Mouse (Mus musculus): Measurements from ENCODE around the gene Ccnf. TPM values are rescaled to one million over a fixed set of nuclear protein-coding genes. Genes with fewer than 3 reads are reported as not detected.

The Ccnf gene
- polyA plus RNA-seq, 1 experiment from 2014 or later = 7.0 TPM

- no peak overlapping the region for H3K4me2 ChIP-seq (ENCODE audit: low read depth, low read length)
- H3K36me3 ChIP-seq (ENCODE audit: control insufficient read depth, insufficient read depth, low read length) = peaks cover 4% of the 10 kb centered on the region
- no peaks in the 10 kb centered on the region for H3K9me3 ChIP-seq (ENCODE audit: control insufficient read depth, low read length)
- no peak for ATAC-seq (ENCODE audit: low read depth)
- no peaks in the 10 kb centered on the region for H3K27me3 ChIP-seq (ENCODE audit: control insufficient read depth, insufficient read depth, low read length)
- H3K4me3 ChIP-seq (ENCODE audit: low read depth, low read length) = no peak overlapping the region
- no peak overlapping the region for H3K9ac ChIP-seq (replicated peaks; ENCODE audit: low read depth, low read length)
- no peaks in the 10 kb centered on the region for H3K4me1 ChIP-seq (ENCODE audit: control insufficient read depth, insufficient read depth, low read length)
- H3K27ac ChIP-seq (ENCODE audit: low read depth, low read length) = no peak overlapping the region
- 89% methylated on average over 2 of the region's 2 CpGs for WGBS
Measured at GRCm38 (mm10) chr17:24190934-24191333, 60.4 kb downstream of the Ccnf start.

- WGBS = 80% methylated on average over 3 of the region's 3 CpGs
- H3K9ac ChIP-seq (replicated peaks; ENCODE audit: low read depth, low read length) = no peak overlapping the region
- H3K27me3 ChIP-seq (ENCODE audit: control insufficient read depth, insufficient read depth, low read length) = no peaks in the 10 kb centered on the region
- H3K9me3 ChIP-seq (ENCODE audit: control insufficient read depth, low read length) = no peaks in the 10 kb centered on the region
- H3K4me3 ChIP-seq (ENCODE audit: low read depth, low read length) = no peak overlapping the region
- ATAC-seq (ENCODE audit: low read depth) = no peak
- H3K27ac ChIP-seq (ENCODE audit: low read depth, low read length) = no peak overlapping the region
- peaks cover 6% of the 10 kb centered on the region for H3K4me1 ChIP-seq (ENCODE audit: control insufficient read depth, insufficient read depth, low read length)
- no peaks in the 10 kb centered on the region for H3K36me3 ChIP-seq (ENCODE audit: control insufficient read depth, insufficient read depth, low read length)
- no peak overlapping the region for H3K4me2 ChIP-seq (ENCODE audit: low read depth, low read length)
Measured at GRCm38 (mm10) chr17:24174259-24174658, 77.0 kb downstream of the Ccnf start.

GRCm38 (mm10) chr17:24173423-24173822 lies 77.9 kb downstream of the Ccnf start:
- no peaks in the 10 kb centered on the region for H3K27me3 ChIP-seq (ENCODE audit: control insufficient read depth, insufficient read depth, low read length)
- ATAC-seq (ENCODE audit: low read depth) = no peak
- H3K4me2 ChIP-seq (ENCODE audit: low read depth, low read length) = no peak overlapping the region
- H3K4me3 ChIP-seq (ENCODE audit: low read depth, low read length) = no peak overlapping the region
- H3K27ac ChIP-seq (ENCODE audit: low read depth, low read length) = no peak overlapping the region
- H3K9ac ChIP-seq (replicated peaks; ENCODE audit: low read depth, low read length) = no peak overlapping the region
- H3K36me3 ChIP-seq (ENCODE audit: control insufficient read depth, insufficient read depth, low read length) = no peaks in the 10 kb centered on the region
- 11% methylated on average over 3 of the region's 3 CpGs for WGBS
- peaks cover 6% of the 10 kb centered on the region for H3K4me1 ChIP-seq (ENCODE audit: control insufficient read depth, insufficient read depth, low read length)
- H3K9me3 ChIP-seq (ENCODE audit: control insufficient read depth, low read length) = no peaks in the 10 kb centered on the region

Small RNAs within 50 kb of the gene (microRNA-seq; reads per million reads assigned to microRNA genes)
- gene Mir5134 = 1.1 reads per million
- not detected for gene Mir6965

Other genes starting within 250 kb of the Ccnf start
- 0.16 and 0.21 TPM in 2 replicates for gene Prss27, start 213.3 kb downstream of the Ccnf start, polyA plus RNA-seq (2014; fragmentation: Nextera tagmentation; extraction: Ambion mirVana)
- 70.3 and 79.2 TPM in 2 replicates for gene Kctd5, start 178.0 kb downstream of the Ccnf start, polyA plus RNA-seq (2014; fragmentation: Nextera tagmentation; extraction: Ambion mirVana)
- gene Pdpk1, start 100.6 kb downstream of the Ccnf start, polyA plus RNA-seq (2014; fragmentation: Nextera tagmentation; extraction: Ambion mirVana) = 80.5 and 83.9 TPM in 2 replicates
- gene Amdhd2, start 87.7 kb downstream of the Ccnf start, polyA plus RNA-seq (2014; fragmentation: Nextera tagmentation; extraction: Ambion mirVana) = 28.8 and 31.6 TPM in 2 replicates
- gene Atp6v0c, start 81.8 kb downstream of the Ccnf start, polyA plus RNA-seq (2014; fragmentation: Nextera tagmentation; extraction: Ambion mirVana) = 1,444 and 1,794 TPM in 2 replicates
- gene Tbc1d24, start 45.9 kb downstream of the Ccnf start, polyA plus RNA-seq (2014; fragmentation: Nextera tagmentation; extraction: Ambion mirVana) = 29.2 and 34.7 TPM in 2 replicates
- gene Ntn3, start 42.0 kb downstream of the Ccnf start, polyA plus RNA-seq (2014; fragmentation: Nextera tagmentation; extraction: Ambion mirVana) = 5.0 and 5.3 TPM in 2 replicates
- 10.0 and 11.2 TPM in 2 replicates for gene Tedc2, start 30.6 kb downstream of the Ccnf start, polyA plus RNA-seq (2014; fragmentation: Nextera tagmentation; extraction: Ambion mirVana)
- 0.68 and 0.87 TPM in 2 replicates for gene Abca17, start 99.6 kb upstream of the Ccnf start, polyA plus RNA-seq (2014; fragmentation: Nextera tagmentation; extraction: Ambion mirVana)
- 33.0 and 37.1 TPM in 2 replicates for gene Abca3, start 100.5 kb upstream of the Ccnf start, polyA plus RNA-seq (2014; fragmentation: Nextera tagmentation; extraction: Ambion mirVana)
- 285 and 287 TPM in 2 replicates for gene Rnps1, start 163.1 kb upstream of the Ccnf start, polyA plus RNA-seq (2014; fragmentation: Nextera tagmentation; extraction: Ambion mirVana)
- gene Eci1, start 175.2 kb upstream of the Ccnf start, polyA plus RNA-seq (2014; fragmentation: Nextera tagmentation; extraction: Ambion mirVana) = 44.2 and 49.9 TPM in 2 replicates
- gene Dnase1l2, start 191.6 kb upstream of the Ccnf start, polyA plus RNA-seq (2014; fragmentation: Nextera tagmentation; extraction: Ambion mirVana) = 6.5 and 7.5 TPM in 2 replicates
- gene E4f1, start 218.8 kb upstream of the Ccnf start, polyA plus RNA-seq (2014; fragmentation: Nextera tagmentation; extraction: Ambion mirVana) = 34.6 and 36.9 TPM in 2 replicates
- gene Pgp, start 218.9 kb upstream of the Ccnf start, polyA plus RNA-seq (2014; fragmentation: Nextera tagmentation; extraction: Ambion mirVana) = 73.3 and 75.4 TPM in 2 replicates
- gene Bricd5, start 222.4 kb upstream of the Ccnf start, polyA plus RNA-seq (2014; fragmentation: Nextera tagmentation; extraction: Ambion mirVana) = 0.68 TPM in 1 of 2 replicates, not detected in the other
- gene Mlst8, start 227.6 kb upstream of the Ccnf start, polyA plus RNA-seq (2014; fragmentation: Nextera tagmentation; extraction: Ambion mirVana) = 36.2 and 38.0 TPM in 2 replicates
- gene Caskin1, start 237.1 kb upstream of the Ccnf start, polyA plus RNA-seq (2014; fragmentation: Nextera tagmentation; extraction: Ambion mirVana) = 44.9 and 52.2 TPM in 2 replicates

Measured in neural tube, embryonic 14.5 days (tissue).